29 mouse cellular contexts compared by ENCODE assay signal in genomic region chrX:52145563-52145962, GRCm38 (mm10). TPM values are rescaled to one million over a fixed set of nuclear protein-coding genes. Genes with fewer than 3 reads are reported as not detected.
DNase-seq lines count a peak whose midpoint lies in the region; ATAC-seq and TF ChIP-seq lines count a peak whose summit lies in the region.
"Had no signal": no experiment of that assay in that cellular context is flagged by ENCODE, and none has a peak within 500 bp of the region (broad histone marks: within the 10 kb centered on the region; RNA-seq: fewer than 3 reads in every experiment).

No protein-coding gene starts in this region.

- TF ChIP-seq CTCF in MEL (IDR thresholded peaks at IDR 0.05 in 2 of 3, conservative IDR thresholded peaks at IDR 0.05 in 1 of 3; ENCODE audit: control insufficient read depth in 1 of 3, insufficient read depth in 1 of 3, low read depth in 2 of 3, low read length in 3 of 3, poor library complexity in 1 of 3, severe bottlenecking in 1 of 3), result no peak
- no peak for TF ChIP-seq CTCF in stomach, postnatal 0 days (IDR thresholded peaks at IDR 0.05; ENCODE audit: low read depth)

- peak in 1 of 2 experiments; percentile 36; a peak in 1 of 4 replicates for TF ChIP-seq EP300 in MEL (IDR thresholded peaks at IDR 0.05; ENCODE audit: low read depth in 1 of 2, low read length in 2 of 2)
- TF ChIP-seq EP300 in stomach, postnatal 0 days (optimal IDR thresholded peaks at IDR 0.05), result no peak

- H3K27ac ChIP-seq in kidney, embryonic 15.5 days, result 0 out of 2 replicates have a peak overlapping the region, but pooled peaks have one; percentile 13
- H3K27ac ChIP-seq in MEL (ENCODE audit: control insufficient read depth, low read depth, low read length), result peak overlapping the region; percentile 28; the same call in 1 of the 2 replicates
- H3K27ac ChIP-seq in liver, embryonic 13.5 days, result peak overlapping the region; percentile 13; the same call in 1 of the 2 replicates
- no peak overlapping the region for H3K27ac ChIP-seq in stomach, postnatal 0 days (replicated peaks)
- H3K27ac ChIP-seq: heart, embryonic 10.5 days; heart, embryonic 15.5 days; hindbrain, embryonic 12.5 days; hindbrain, postnatal 0 days had no signal

- TF ChIP-seq POLR2A in MEL (IDR thresholded peaks at IDR 0.05; ENCODE audit: control insufficient read depth in 1 of 2, insufficient read depth in 1 of 2, low read depth in 1 of 2, low read length in 2 of 2, poor library complexity in 1 of 2), result no peak

- no peak for DNase-seq in kidney, adult 11 months
- peak; percentile 41 for DNase-seq in MEL (ENCODE audit: low read depth, low spot score)
- no peak for DNase-seq in liver, embryonic 13.5 days
- no peak for DNase-seq in stomach, postnatal 0 days (ENCODE audit: low spot score)
- no peak for DNase-seq in thymus, postnatal 36 days
- no peak for DNase-seq in adrenal gland, adult 2 months
- DNase-seq: adrenal gland, postnatal 36 days; cerebellum, adult 18-20 months; cerebellum, postnatal 10 days; gastrocnemius, postnatal 14 days; heart, adult 11 months; kidney, adult 18-20 months; kidney, postnatal 4 days; left cerebral cortex, postnatal 4 days; lung, adult 18-20 months; lung, postnatal 4 days; midbrain, embryonic 14.5 days; right cerebral cortex, postnatal 25 days; spleen, adult 18-20 months; thymus, adult 2 months; thymus, postnatal 4 days had no signal

- no peak overlapping the region for H3K4me3 ChIP-seq in kidney, embryonic 15.5 days (replicated peaks)
- H3K4me3 ChIP-seq in MEL (ENCODE audit: control insufficient read depth in 1 of 2, insufficient read depth in 1 of 2, low read depth in 2 of 2, low read length in 2 of 2), result peak overlapping the region in 1 of 2 experiments; percentile 32; a peak in 1 of 4 replicates
- H3K4me3 ChIP-seq in liver, embryonic 13.5 days (replicated peaks), result no peak overlapping the region
- H3K4me3 ChIP-seq in stomach, postnatal 0 days (ENCODE audit: low read depth, low read length), result no peak overlapping the region
- H3K4me3 ChIP-seq: heart, embryonic 10.5 days; heart, embryonic 15.5 days; hindbrain, embryonic 12.5 days had no signal

- ATAC-seq in kidney, embryonic 15.5 days (replicated peaks; ENCODE audit: low FRiP score), result no peak
- peak; percentile 59; the same call in 1 of the 2 replicates for ATAC-seq in liver, embryonic 13.5 days (ENCODE audit: low read depth)
- peak; percentile 49; the same call in 1 of the 2 replicates for ATAC-seq in stomach, postnatal 0 days (ENCODE audit: low FRiP score, low TSS enrichment)
- ATAC-seq: forebrain, embryonic 14.5 days; hindbrain, postnatal 0 days; lung, postnatal 0 days had no signal

- no peaks in the 10 kb centered on the region for H3K9me3 ChIP-seq in kidney, embryonic 15.5 days (replicated peaks)
- no peaks in the 10 kb centered on the region for H3K9me3 ChIP-seq in MEL (replicated peaks; ENCODE audit: insufficient read depth, low read length)
- no peaks in the 10 kb centered on the region for H3K9me3 ChIP-seq in liver, embryonic 13.5 days (replicated peaks)
- no peaks in the 10 kb centered on the region for H3K9me3 ChIP-seq in stomach, postnatal 0 days (ENCODE audit: control insufficient read depth, low read length)
- H3K9me3 ChIP-seq: heart, embryonic 10.5 days; heart, embryonic 15.5 days; hindbrain, embryonic 12.5 days had no signal

- no peak overlapping the region for H3K9ac ChIP-seq in kidney, embryonic 15.5 days
- no peak overlapping the region for H3K9ac ChIP-seq in MEL (ENCODE audit: control insufficient read depth, low read depth, low read length, poor library complexity, severe bottlenecking)
- no peak overlapping the region for H3K9ac ChIP-seq in liver, embryonic 13.5 days
- H3K9ac ChIP-seq in stomach, postnatal 0 days (ENCODE audit: low read length), result no peak overlapping the region
- H3K9ac ChIP-seq: heart, embryonic 15.5 days; hindbrain, embryonic 12.5 days had no signal

- 0 out of 2 replicates have a peak, but pooled peaks cover 3% of the 10 kb centered on the region for H3K4me1 ChIP-seq in kidney, embryonic 15.5 days
- H3K4me1 ChIP-seq in MEL (ENCODE audit: control insufficient read depth in 1 of 2, insufficient read depth in 2 of 2, low read length in 2 of 2), result 0 out of 4 replicates have a peak, but pooled peaks cover 0 to 2% of the 10 kb centered on the region in 2 experiments
- peaks cover 35% of the 10 kb centered on the region for H3K4me1 ChIP-seq in liver, embryonic 13.5 days (replicated peaks)
- H3K4me1 ChIP-seq in stomach, postnatal 0 days (replicated peaks; ENCODE audit: control insufficient read depth, insufficient read depth), result no peaks in the 10 kb centered on the region
- H3K4me1 ChIP-seq: heart, embryonic 10.5 days; heart, embryonic 15.5 days; hindbrain, embryonic 12.5 days had no signal

- no peak overlapping the region for H3K4me2 ChIP-seq in kidney, embryonic 15.5 days
- no peak overlapping the region for H3K4me2 ChIP-seq in liver, embryonic 13.5 days
- H3K4me2 ChIP-seq in stomach, postnatal 0 days (replicated peaks; ENCODE audit: low read depth), result no peak overlapping the region
- H3K4me2 ChIP-seq: heart, embryonic 15.5 days; hindbrain, embryonic 12.5 days had no signal

- no peak for TF ChIP-seq RAD21 in MEL (IDR thresholded peaks at IDR 0.05; ENCODE audit: low read depth, low read length)

- H3K27me3 ChIP-seq in kidney, embryonic 15.5 days, result peaks cover 20% of the 10 kb centered on the region
- H3K27me3 ChIP-seq in MEL (ENCODE audit: control insufficient read depth in 1 of 2, insufficient read depth in 2 of 2, low read length in 2 of 2), result no peaks in the 10 kb centered on the region
- H3K27me3 ChIP-seq in liver, embryonic 13.5 days, result no peaks in the 10 kb centered on the region
- no peaks in the 10 kb centered on the region for H3K27me3 ChIP-seq in stomach, postnatal 0 days (ENCODE audit: control insufficient read depth, insufficient read depth, low read length)
- H3K27me3 ChIP-seq: heart, embryonic 15.5 days; hindbrain, embryonic 12.5 days had no signal

- H3K36me3 ChIP-seq in kidney, embryonic 15.5 days, result no peaks in the 10 kb centered on the region
- H3K36me3 ChIP-seq in MEL (ENCODE audit: control insufficient read depth in 1 of 2, insufficient read depth in 2 of 2, low read length in 2 of 2), result peaks cover 0 to 5% of the 10 kb centered on the region in 2 experiments; a peak in 2 of 4 replicates
- no peaks in the 10 kb centered on the region for H3K36me3 ChIP-seq in liver, embryonic 13.5 days
- H3K36me3 ChIP-seq in stomach, postnatal 0 days (ENCODE audit: control insufficient read depth, insufficient read depth, low read length), result no peaks in the 10 kb centered on the region
- H3K36me3 ChIP-seq: heart, embryonic 10.5 days; heart, embryonic 15.5 days; hindbrain, embryonic 12.5 days had no signal

- H3K79me2 ChIP-seq in MEL (ENCODE audit: control insufficient read depth, insufficient read depth, low read length, poor library complexity), result no peaks in the 10 kb centered on the region; the same call in 1 of the 2 replicates

TF ChIP-seq in MEL, 35 proteins besides CTCF, POLR2A, EP300 and RAD21:
- TF ChIP-seq MEF2A (IDR thresholded peaks at IDR 0.05; ENCODE audit: extremely low read depth, insufficient replicate concordance, low read depth, low read length, poor library complexity, severe bottlenecking), result no peak
- TF ChIP-seq SMC3 (IDR thresholded peaks at IDR 0.05; ENCODE audit: low read depth, low read length), result no peak
- TF ChIP-seq TAL1 (IDR thresholded peaks at IDR 0.05; ENCODE audit: low read length), result 0 out of 2 replicates have a peak, but pooled peaks have one; percentile 9
- TF ChIP-seq RCOR1 (IDR thresholded peaks at IDR 0.05; ENCODE audit: low read depth, low read length), result no peak
- no peak for TF ChIP-seq POLR2AphosphoS5 (IDR thresholded peaks at IDR 0.05; ENCODE audit: borderline replicate concordance, low read depth, low read length)
- no peak for TF ChIP-seq CHD2 (IDR thresholded peaks at IDR 0.05; ENCODE audit: low read length)
- TF ChIP-seq MYC (IDR thresholded peaks at IDR 0.05; ENCODE audit: low read depth, low read length), result no peak
- TF ChIP-seq USF2 (IDR thresholded peaks at IDR 0.05; ENCODE audit: borderline replicate concordance in 1 of 2, insufficient read depth in 1 of 2, low read depth in 1 of 2, low read length in 2 of 2), result no peak
- no peak for TF ChIP-seq BHLHE40 (IDR thresholded peaks at IDR 0.05; ENCODE audit: borderline replicate concordance, low read depth, low read length)
- 0 out of 2 replicates have a peak, but pooled peaks have one; percentile 36 for TF ChIP-seq ETS1 (IDR thresholded peaks at IDR 0.05; ENCODE audit: low read depth, low read length)
- TF ChIP-seq HCFC1 (IDR thresholded peaks at IDR 0.05; ENCODE audit: low read depth, low read length), result no peak
- TF ChIP-seq UBTF (IDR thresholded peaks at IDR 0.05; ENCODE audit: borderline replicate concordance, insufficient read depth, low read depth, low read length), result no peak
- no peak for TF ChIP-seq ZKSCAN1 (IDR thresholded peaks at IDR 0.05; ENCODE audit: low read depth, low read length)
- TF ChIP-seq ZC3H11A (IDR thresholded peaks at IDR 0.05; ENCODE audit: low read depth, low read length), result no peak
- no peak for TF ChIP-seq ELF1 (IDR thresholded peaks at IDR 0.05; ENCODE audit: low read depth, low read length)

RNA-seq across cellular contexts. Expression of gene Gpc4, which starts 19.5 kb away (rescaled TPM):
- 71.2 and 77.5 TPM in 2 replicates for polyA plus RNA-seq in kidney, embryonic 15.5 days (2015; fragmentation: Nextera tagmentation; extraction: Ambion mirVana)
- total RNA-seq in MEL (2012; rRNA removed), result 4.4 and 5.1 TPM in 2 replicates
- 1 to 10 TPM in 1 of 2 experiments, not detected in 1; 9.4 TPM for polyA plus RNA-seq in MEL (2012; ENCODE audit: insufficient read depth in 1 of 2, insufficient read length in 2 of 2, low read depth in 1 of 2, low replicate concordance in 2 of 2, missing spikeins in 1 of 2)
- polyA plus RNA-seq in liver, embryonic 13.5 days (2015; fragmentation: Nextera tagmentation; extraction: Ambion mirVana), result 5.1 and 5.9 TPM in 2 replicates
- 23.1 and 25.0 TPM in 2 replicates for polyA plus RNA-seq in stomach, postnatal 0 days (2015; fragmentation: Nextera tagmentation; extraction: Ambion mirVana)
- 100 to 1,000 TPM in 1 of 2 experiments, 10 to 100 TPM in 1; 82.9 to 174 TPM for total RNA-seq in adrenal gland, adult 2 months (2021)
- polyA plus RNA-seq in adrenal gland, adult 2 months (2012; rRNA removed), result 63.6 and 100 TPM in 2 replicates
- total RNA-seq: neutrophil, adult 5-6 weeks had no signal
